Mouse (Mus musculus) T-cell, adult 66 days (primary cell): ENCODE results near the gene Il22ra1. TPM values are rescaled to one million over a fixed set of nuclear protein-coding genes. Genes with fewer than 3 reads are reported as not detected.

Source experiments
- total RNA-seq, 2 experiments: library from RNA; stranded (reverse); gene quantifications; 3 replicates in 1 of 2; 4 replicates in 1 of 2; pipeline ENCODE4 v1.2.4; 2023

Il22ra1 gene
- not detected for total RNA-seq

GRCm38 (mm10) chr4:135727817-135728216, at the start of gene Il22ra1:
Il22ra1 (plus strand) TSS chr4:135728172.

GRCm38 (mm10) chr4:135685906-135686567, 41.9 kb upstream of the Il22ra1 start, which contains the start of gene Ifnlr1:
Ifnlr1 (plus strand) TSS chr4:135686287.

GRCm38 (mm10) chr4:135759356-135759976, 31.5 kb downstream of the Il22ra1 start, which contains the start of gene Myom3:
Myom3 (plus strand) TSS chr4:135759715.

Other genes starting within 250 kb of the Il22ra1 start
- not detected for gene Stpg1, start 233.4 kb upstream of the Il22ra1 start, total RNA-seq
- 10 to 100 TPM; 64.7 to 66.4 TPM for gene Nipal3, start 233.1 kb upstream of the Il22ra1 start, total RNA-seq
- not detected for gene Grhl3, start 154.5 kb upstream of the Il22ra1 start, total RNA-seq
- not detected for gene Ifnlr1, start 41.9 kb upstream of the Il22ra1 start, total RNA-seq
- gene Myom3, start 31.5 kb downstream of the Il22ra1 start, total RNA-seq, result not detected
- gene Srsf10, start 127.6 kb downstream of the Il22ra1 start, total RNA-seq, result 100 to 1,000 TPM; 118 to 143 TPM
- 10 to 100 TPM; 82.3 to 88.7 TPM for gene Pnrc2, start 145.7 kb downstream of the Il22ra1 start, total RNA-seq
- gene Cnr2, start 167.2 kb downstream of the Il22ra1 start, total RNA-seq, result 10 to 100 TPM; 18.9 to 21.8 TPM
- gene Fuca1, start 192.6 kb downstream of the Il22ra1 start, total RNA-seq, result 10 to 100 TPM; 50.6 to 58.6 TPM
- 10 to 100 TPM; 28.3 to 30.3 TPM for gene Hmgcl, start 218.3 kb downstream of the Il22ra1 start, total RNA-seq
- gene Gale, start 235.6 kb downstream of the Il22ra1 start, total RNA-seq, result 1 to 10 TPM; 6.4 to 7.6 TPM
- 100 to 1,000 TPM; 129 to 132 TPM for gene Lypla2, start 244.5 kb downstream of the Il22ra1 start, total RNA-seq